Mouse (Mus musculus): ENCODE measurements around the gene Aloxe3.

The Aloxe3 gene

DNA sequence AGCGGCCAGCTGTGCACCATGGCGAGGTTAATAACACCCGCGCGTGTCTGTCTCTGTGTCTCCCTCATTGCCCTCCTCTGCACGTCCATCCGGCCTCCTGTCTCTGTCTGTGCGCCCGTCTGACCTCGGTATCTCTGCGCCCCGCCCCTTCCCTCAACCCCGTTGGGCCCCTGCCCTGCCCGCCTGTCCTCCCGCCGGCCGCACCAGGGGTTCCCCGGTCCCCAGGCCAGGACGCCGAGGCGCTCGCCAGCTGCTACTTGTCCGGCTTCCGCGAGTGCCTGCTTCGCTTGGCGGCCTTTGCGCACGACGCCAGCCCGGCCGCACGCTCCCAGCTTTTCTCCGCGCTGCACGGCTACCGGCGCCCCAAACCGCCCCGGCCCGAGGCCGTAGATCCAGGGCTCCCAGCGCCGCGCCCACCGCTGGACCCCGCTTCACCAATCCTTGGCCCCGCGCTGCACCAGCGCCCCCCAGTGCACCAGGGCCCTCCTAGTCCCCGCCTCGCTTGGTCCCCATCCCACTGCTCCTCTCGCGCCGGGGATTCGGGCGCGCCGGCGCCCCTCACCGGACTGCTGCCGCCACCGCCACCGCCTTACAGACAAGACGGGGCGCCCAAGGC is 3.3 kb upstream of the Aloxe3 start, which contains the start of gene 9130213A22Rik:
Gene 9130213A22Rik, minus strand, starts transcription at position 254 of the 616 bp plus-strand sequence.
- in situ Hi-C loops (cut with MboI; ENCODE audit: unreplicated experiment in 2 of 2), result loop anchor here (5.0 to 10.0 kb wide), 3 partner anchors 55 to 218 kb away; partner anchors contain the start of gene Rpl26 (in 1 of the 2)

- in situ Hi-C loops (cut with MboI; ENCODE audit: unreplicated experiment in 2 of 2), result loop anchor here (5.0 to 10.0 kb wide), 3 partner anchors 56 to 218 kb away; partner anchors contain the start of gene Rpl26 (in 1 of the 2)
These were observed 2.5 kb upstream of the Aloxe3 start for GRCm38 (mm10) chr11:69123056-69123692.

DNA sequence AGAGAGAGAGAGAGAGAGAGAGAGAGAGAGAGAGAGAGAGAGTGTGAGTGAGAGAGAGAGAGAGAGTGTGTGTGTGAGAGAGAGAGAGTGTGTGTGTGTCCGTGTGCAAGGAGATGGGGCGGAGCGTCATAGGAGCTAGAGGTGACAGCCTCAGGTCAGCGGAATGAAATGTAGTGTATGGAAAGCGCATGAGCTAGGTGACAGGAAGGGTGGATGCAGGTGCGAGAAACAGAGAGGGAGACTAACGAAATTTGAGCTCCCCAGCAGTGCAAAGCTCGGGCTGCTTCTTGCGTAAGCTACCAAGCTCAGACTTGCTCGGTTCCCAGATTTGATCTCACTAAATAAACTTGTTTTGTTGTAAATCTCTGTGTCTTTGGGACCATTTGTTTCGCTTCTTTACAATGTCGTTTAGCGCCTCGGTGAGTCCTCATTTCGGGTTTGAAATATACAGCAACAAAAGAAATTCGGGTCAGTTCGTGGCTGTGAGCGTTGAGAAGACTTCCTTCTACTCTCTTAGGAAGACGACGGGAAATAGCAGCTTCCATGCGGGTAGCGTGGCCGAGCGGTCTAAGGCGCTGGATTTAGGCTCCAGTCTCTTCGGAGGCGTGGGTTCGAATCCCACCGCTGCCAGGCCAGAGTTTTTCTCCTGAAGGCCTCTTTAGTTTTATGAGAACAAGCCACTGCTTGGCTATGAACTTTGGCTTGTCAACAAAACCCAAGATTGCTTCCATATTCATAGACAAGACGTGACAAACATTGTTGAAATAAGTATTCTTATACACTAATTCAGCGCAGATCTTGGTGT is 1.8 kb upstream of the Aloxe3 start:
- in situ Hi-C loops (cut with MboI; ENCODE audit: unreplicated experiment in 2 of 2), result loop anchor here (5.0 to 10.0 kb wide), 3 partner anchors 57 to 219 kb away; partner anchors contain the start of gene Rpl26 (in 1 of the 2)

DNA sequence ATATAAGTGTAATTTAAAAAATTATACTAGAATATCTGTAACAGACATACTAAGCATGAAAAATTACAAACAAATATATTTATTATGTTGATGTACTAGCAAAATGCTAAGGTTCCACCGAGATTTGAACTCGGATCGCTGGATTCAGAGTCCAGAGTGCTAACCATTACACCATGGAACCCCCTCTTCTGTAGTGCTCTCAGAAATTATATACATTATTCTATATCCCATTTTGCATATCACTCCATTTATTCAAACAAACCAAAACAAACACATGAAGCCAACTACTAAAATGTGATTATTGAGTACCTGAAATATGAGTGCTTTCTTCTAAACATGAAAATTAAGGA is 1.2 kb upstream of the Aloxe3 start:
- in situ Hi-C loops (cut with MboI; ENCODE audit: unreplicated experiment in 2 of 2), result loop anchor here (5.0 to 10.0 kb wide), 3 partner anchors 57 to 220 kb away; partner anchors contain the start of gene Rpl26 (in 1 of the 2)

DNA sequence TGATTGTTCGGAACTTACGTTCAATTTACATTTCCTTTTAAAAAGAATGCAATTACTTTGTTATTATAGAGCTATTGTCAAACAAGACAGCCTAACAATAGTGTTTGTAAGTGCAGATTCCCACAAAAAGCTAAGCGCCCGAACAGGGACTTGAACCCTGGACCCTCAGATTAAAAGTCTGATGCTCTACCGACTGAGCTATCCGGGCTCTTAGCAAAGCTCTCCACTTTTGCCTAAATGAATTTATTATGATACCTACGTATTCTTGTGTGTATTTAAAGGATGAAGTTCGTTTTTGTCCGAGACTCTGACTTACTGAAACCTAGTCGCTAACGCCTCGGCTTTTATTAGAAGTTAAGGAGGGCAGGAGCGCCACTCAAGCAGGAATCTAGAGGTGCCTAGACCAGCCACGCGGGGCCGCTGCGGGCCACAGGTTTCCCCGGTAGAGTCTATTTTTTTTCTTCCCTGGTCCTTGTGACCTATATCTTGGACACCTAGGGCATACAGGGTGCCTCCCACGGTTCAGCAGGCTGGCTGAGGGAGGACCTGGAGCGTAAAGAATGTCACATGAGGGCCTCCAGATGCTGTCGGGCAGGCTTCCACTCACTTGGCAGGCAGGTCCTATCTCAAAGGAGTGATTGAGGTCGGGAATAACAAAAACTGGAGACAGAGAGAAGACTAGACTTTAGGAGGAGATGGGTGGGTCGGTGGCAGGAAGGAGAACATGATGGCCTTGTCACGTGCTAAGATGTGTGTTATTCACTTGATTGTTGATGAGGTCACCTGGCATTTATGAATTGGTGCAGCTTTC is 450 bp upstream of the Aloxe3 start:
- in situ Hi-C loops (cut with MboI; ENCODE audit: unreplicated experiment in 2 of 2), result loop anchor here (5.0 to 10.0 kb wide), 2 partner anchors 218 to 220 kb away; partner anchors contain the start of gene Rpl26 (in 1 of the 2)

GRCm38 (mm10) chr11:69125919-69126705 is 416 bp downstream of the Aloxe3 start:
- in situ Hi-C loops (cut with MboI; ENCODE audit: unreplicated experiment in 2 of 2), result loop anchor here (5.0 to 10.0 kb wide), 2 partner anchors 219 to 221 kb away; partner anchors contain the start of gene Rpl26 (in 1 of the 2)

- in situ Hi-C loops (cut with MboI; ENCODE audit: unreplicated experiment in 2 of 2), result loop anchor here (5.0 to 10.0 kb wide), 2 partner anchors 219 to 222 kb away; partner anchors contain the start of gene Rpl26 (in 1 of the 2)
These were observed 1.0 kb downstream of the Aloxe3 start for GRCm38 (mm10) chr11:69126706-69127095.

- in situ Hi-C loops (cut with MboI; ENCODE audit: unreplicated experiment in 2 of 2), result loop anchor here (5.0 to 10.0 kb wide), 2 partner anchors 221 to 224 kb away; partner anchors contain the start of gene Rpl26 (in 1 of the 2)
These were observed 2.9 kb downstream of the Aloxe3 start for GRCm38 (mm10) chr11:69128426-69129122.

DNA sequence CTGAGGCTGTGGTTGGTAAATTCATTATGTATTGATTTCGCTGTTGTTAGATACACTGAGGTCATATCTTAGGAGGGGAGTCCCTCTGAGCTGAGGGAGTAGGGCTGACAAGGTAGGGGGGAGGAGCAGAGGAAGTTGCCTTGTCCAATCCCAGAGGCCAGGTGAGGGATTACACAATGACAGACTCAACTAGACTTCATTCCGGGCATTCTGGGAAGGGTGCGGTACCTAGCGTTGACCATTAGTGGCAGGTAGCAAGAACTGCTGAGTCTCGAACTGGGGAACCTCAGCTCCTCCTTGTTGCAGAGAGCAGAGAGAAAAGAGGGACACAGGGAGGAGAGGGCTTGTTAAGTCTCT is 7.8 kb downstream of the Aloxe3 start:
- in situ Hi-C loops (cut with MboI; ENCODE audit: unreplicated experiment in 2 of 2), result no loop called here

GRCm38 (mm10) chr11:69133923-69134621 is 8.4 kb downstream of the Aloxe3 start:
- in situ Hi-C loops (cut with MboI; ENCODE audit: unreplicated experiment in 2 of 2), result no loop called here

DNA sequence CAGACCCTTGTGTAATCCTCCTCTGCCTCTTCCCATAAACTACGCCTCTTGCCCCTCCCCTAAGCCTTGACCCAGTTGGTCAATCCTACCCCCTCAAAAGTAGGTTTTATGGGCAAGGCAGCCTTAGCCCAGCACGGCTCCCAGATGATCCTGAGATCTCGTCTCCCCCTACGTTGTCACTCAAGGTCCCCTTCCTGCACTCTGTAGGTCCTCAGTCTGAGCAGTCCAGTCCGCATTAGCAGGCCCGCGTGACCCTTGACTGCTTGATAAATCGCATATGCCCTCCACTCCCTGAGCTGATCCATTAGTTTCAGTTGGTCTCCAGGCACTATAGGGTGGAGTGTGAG is 8.9 kb downstream of the Aloxe3 start:
- in situ Hi-C loops (cut with MboI; ENCODE audit: unreplicated experiment in 2 of 2), result no loop called here

DNA sequence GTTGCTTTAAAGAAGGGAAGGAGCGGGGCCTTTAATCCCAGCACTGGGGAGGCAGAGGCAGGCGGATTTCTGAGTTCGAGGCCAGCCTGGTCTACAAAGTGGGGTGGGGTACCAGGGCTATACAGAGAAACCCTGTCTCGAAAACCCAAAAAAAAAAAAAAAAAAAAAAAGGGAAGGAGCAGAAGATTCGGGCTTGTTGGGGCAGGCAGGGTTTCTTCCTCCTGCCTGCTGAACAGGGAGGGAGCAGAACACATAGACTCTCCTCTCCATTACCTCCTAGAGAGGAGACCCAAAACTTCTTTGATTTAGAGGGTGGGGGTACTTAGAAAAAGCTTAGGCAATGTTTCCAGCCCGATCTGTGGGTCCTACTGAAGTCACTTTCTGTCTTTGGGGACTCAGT is 9.7 kb downstream of the Aloxe3 start:
- in situ Hi-C loops (cut with MboI; ENCODE audit: unreplicated experiment in 2 of 2), result no loop called here

GRCm38 (mm10) chr11:69147546-69147945 is 21.9 kb downstream of the Aloxe3 start:
- in situ Hi-C loops (cut with MboI; ENCODE audit: unreplicated experiment in 2 of 2), result no loop called here

DNA sequence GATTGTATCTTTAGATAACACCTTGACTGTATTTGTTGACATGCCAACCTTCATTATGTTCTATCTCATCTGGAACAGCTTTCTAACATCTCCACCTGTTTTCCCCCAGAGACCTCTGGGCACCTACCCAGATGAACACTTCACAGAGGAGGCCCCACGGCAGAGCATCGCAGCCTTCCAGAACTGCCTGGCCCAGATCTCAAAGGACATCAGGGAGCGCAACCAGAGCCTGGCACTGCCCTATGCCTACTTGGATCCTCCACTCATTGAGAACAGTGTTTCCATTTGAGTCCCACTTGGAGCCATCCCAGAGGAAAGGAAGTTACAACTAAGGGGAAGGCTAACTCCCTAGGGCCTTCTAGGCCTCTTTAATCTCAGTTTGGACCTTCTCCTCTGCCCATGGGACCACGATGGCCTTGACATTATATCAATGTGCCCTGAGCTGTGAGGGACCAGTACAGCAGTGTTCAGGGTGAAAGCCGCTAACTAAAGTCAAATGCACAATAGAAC is 22.8 kb downstream of the Aloxe3 start:
- in situ Hi-C loops (cut with MboI; ENCODE audit: unreplicated experiment in 2 of 2), result no loop called here

DNA sequence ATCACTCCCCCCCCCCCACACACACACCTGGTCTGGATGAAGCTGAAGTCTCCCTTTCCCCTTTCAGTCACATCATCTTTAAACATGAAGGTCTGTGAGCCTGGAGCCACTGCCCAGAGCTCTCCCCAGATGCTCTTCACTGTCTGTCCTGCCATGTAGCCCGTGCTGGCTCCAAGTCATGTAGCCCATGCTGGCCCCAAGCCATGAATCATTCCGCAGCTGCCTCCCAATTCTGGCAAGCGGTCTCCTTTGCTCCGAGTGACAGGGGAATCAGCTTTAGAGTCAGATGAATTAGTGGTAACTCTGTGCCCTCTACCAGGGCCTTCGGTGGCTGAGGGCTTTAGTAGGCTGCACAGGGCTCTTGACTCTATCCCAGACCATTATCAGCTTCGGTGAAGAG is 24.0 kb downstream of the Aloxe3 start:
- in situ Hi-C loops (cut with MboI; ENCODE audit: unreplicated experiment in 2 of 2), result loop anchor here in 1 of 2 experiments (25.0 kb wide), 1 partner anchor 1212 kb away; no protein-coding TSS in a partner anchor

GRCm38 (mm10) chr11:69150444-69150843 is 24.7 kb downstream of the Aloxe3 start:
- in situ Hi-C loops (cut with MboI; ENCODE audit: unreplicated experiment in 2 of 2), result loop anchor here in 1 of 2 experiments (25.0 kb wide), 1 partner anchor 1213 kb away; no protein-coding TSS in a partner anchor

DNA sequence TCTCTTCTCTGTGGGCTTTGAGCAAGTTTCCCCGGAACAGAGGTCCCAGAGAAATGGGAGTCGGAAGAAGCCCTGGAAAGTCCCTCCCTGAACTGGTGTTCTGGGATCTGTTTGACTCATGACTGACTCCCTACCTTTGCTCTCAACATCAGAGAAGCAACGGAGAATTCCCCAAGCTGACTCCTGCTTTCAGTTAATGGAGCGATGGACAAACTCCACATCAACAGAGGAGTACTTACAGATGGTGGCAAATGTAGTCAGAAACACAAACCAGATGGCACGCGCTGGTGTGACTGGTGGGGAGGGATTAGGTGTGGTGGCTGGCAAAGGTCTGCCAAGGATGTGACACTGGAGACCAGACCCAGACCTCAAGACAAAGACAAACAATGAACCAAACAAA is 25.3 kb downstream of the Aloxe3 start:
- in situ Hi-C loops (cut with MboI; ENCODE audit: unreplicated experiment in 2 of 2), result loop anchor here in 1 of 2 experiments (25.0 kb wide), 1 partner anchor 1214 kb away; no protein-coding TSS in a partner anchor

GRCm38 (mm10) chr11:69153831-69154230 is 28.1 kb downstream of the Aloxe3 start:
- in situ Hi-C loops (cut with MboI; ENCODE audit: unreplicated experiment in 2 of 2), result loop anchor here in 1 of 2 experiments (25.0 kb wide), 1 partner anchor 1217 kb away; no protein-coding TSS in a partner anchor

Measured in v-Abl transformed pro-B cells (cell line).